Mouse (Mus musculus) bone marrow macrophage, adult 2 months (primary cell): ENCODE results near the gene Tpr.

ENCODE experiments used
- CTCF ChIP-seq: IDR thresholded peaks from 2 replicates; pipeline ENCODE4 v1.5.1; 2012; ENCODE audit warnings: low read depth, mild to moderate bottlenecking, low read length, moderate library complexity
- POLR2A ChIP-seq: IDR thresholded peaks from 2 replicates; pipeline ENCODE4 v1.6.1; 2012; ENCODE audit warnings: mild to moderate bottlenecking, low read depth, low read length, borderline replicate concordance

GRCm38 (mm10) chr1:150469992-150470391 lies 77.4 kb downstream of the Tpr start:
- TF ChIP-seq CTCF, result no peak
- TF ChIP-seq POLR2A, result no peak
